Mouse (Mus musculus) gastrocnemius, postnatal 25 days (tissue): Measurements from ENCODE around the gene Cib4. TPM values are rescaled to one million over a fixed set of nuclear protein-coding genes. Genes with fewer than 3 reads are reported as not detected.

Experiments used
- total RNA-seq, 2 experiments: library from RNA; stranded (reverse); gene quantifications; 1 replicate in 1 of 2; 2 replicates in 1 of 2; pipeline ENCODE4 v1.2.3; 2021

Cib4 gene
- total RNA-seq, 2 experiments from 2014 or later = not detected

Other genes starting within 250 kb of the Cib4 start
- gene Otof, start 83.9 kb downstream of the Cib4 start, total RNA-seq = under 1 TPM; 0.08 to 0.18 TPM
- gene 1700001C02Rik, start 79.8 kb downstream of the Cib4 start, total RNA-seq = not detected
- gene Kcnk3, start 42.3 kb upstream of the Cib4 start, total RNA-seq = 1 to 10 TPM in 1 of 2 experiments, under 1 TPM in 1; 0.20 to 1.4 TPM
- 10 to 100 TPM in 1 of 2 experiments, 1 to 10 TPM in 1; 9.5 to 12.0 TPM for gene Slc35f6, start 102.1 kb upstream of the Cib4 start, total RNA-seq
- gene Cenpa, start 120.9 kb upstream of the Cib4 start, total RNA-seq = 1 to 10 TPM; 3.2 to 6.5 TPM
- 1 to 10 TPM; 1.0 to 2.0 TPM for gene Dpysl5, start 165.7 kb upstream of the Cib4 start, total RNA-seq